ENCODE assay signal across 8 mouse cellular contexts in the genomic region with DNA sequence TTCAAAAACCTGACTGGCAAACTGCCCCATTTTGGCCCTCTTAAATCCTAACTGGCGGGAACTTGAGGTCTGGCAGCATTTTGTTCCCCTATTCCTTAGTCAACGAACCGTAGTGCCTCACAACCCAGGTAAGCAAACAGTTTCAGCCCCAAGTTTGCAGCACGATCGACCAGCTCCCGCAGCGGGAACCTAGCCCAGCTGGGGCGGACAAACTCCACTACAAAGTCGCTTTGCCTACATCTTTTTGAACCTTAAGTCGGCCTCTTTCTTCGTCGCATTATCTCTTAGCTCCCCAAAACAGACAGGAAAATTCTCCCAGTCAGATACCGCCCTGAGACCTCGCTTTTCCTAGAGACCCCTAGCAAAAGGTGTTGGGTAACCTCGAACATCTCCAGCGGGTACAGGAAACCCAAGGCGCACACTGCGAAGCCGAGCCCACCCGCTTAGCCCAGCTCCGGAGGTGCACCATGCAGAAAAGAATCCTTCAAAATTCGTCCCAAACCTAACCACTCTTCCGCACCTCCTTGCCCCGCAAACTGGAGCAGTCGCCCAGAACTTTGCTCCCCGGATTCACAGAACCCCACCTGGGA. TPM values are rescaled to one million over a fixed set of nuclear protein-coding genes. Genes with fewer than 3 reads are reported as not detected.
DNase-seq lines count a peak whose midpoint lies in the region; ATAC-seq and TF ChIP-seq lines count a peak whose summit lies in the region.

No protein-coding gene starts in this region.

- in situ Hi-C loops in CH12.LX (cut with MboI; ENCODE audit: low pct_ligation_motif_present, low pct_unique_long_range_greater_than_20kb, low sequenced_read_pairs): loop anchor here (10.0 to 25.0 kb wide), 2 partner anchors 275 to 507 kb away; no protein-coding TSS in a partner anchor

- peak overlapping the region; percentile 80 for H3K27ac ChIP-seq in CH12.LX (ENCODE audit: insufficient read depth, low read depth)
- peak overlapping the region; percentile 97 for H3K27ac ChIP-seq in forebrain, embryonic 12.5 days
- H3K27ac ChIP-seq in kidney, embryonic 14.5 days (ENCODE audit: low read depth, low read length): peak overlapping the region; percentile 98
- peak overlapping the region; percentile 69 for H3K27ac ChIP-seq in midbrain, embryonic 15.5 days

- peak overlapping the region; percentile 99 for H3K9ac ChIP-seq in CH12.LX (ENCODE audit: insufficient read depth, low read depth)
- H3K9ac ChIP-seq in forebrain, embryonic 12.5 days: peak overlapping the region; percentile 96
- H3K9ac ChIP-seq in kidney, embryonic 14.5 days (ENCODE audit: low read depth, low read length): peak overlapping the region; percentile 99
- H3K9ac ChIP-seq in midbrain, embryonic 15.5 days: peak overlapping the region; percentile 45

- DNase-seq in adrenal gland, adult (ENCODE audit: inconsistent age in 2 of 2, low spot score in 1 of 2): peak; percentile 38 to 76
- no peak for DNase-seq in adrenal gland, postnatal 4 days (ENCODE audit: low spot score in 2 of 2)
- peak; percentile 33 for DNase-seq in CH12.LX (ENCODE audit: extremely low read depth)
- no peak for DNase-seq in urinary bladder, adult 2 months (ENCODE audit: low spot score)
- DNase-seq in cerebellum, postnatal 14 days: no peak

- H3K4me2 ChIP-seq in CH12.LX (ENCODE audit: insufficient read depth, low read depth, poor library complexity, severe bottlenecking): no peak overlapping the region
- H3K4me2 ChIP-seq in forebrain, embryonic 12.5 days: peak overlapping the region; percentile 94
- H3K4me2 ChIP-seq in kidney, embryonic 14.5 days (replicated peaks; ENCODE audit: low read depth, low read length): peak overlapping the region; percentile 85; the same call in 1 of the 2 replicates
- H3K4me2 ChIP-seq in midbrain, embryonic 15.5 days: peak overlapping the region; percentile 97

- no peak for ATAC-seq in forebrain, embryonic 12.5 days (ENCODE audit: low FRiP score)
- no peak for ATAC-seq in kidney, embryonic 14.5 days (ENCODE audit: low FRiP score, low TSS enrichment)
- no peak for ATAC-seq in midbrain, embryonic 15.5 days (replicated peaks)

- no peak for TF ChIP-seq CTCF in CH12.LX (conservative IDR thresholded peaks at IDR 0.05 in 1 of 2, IDR thresholded peaks at IDR 0.05 in 1 of 2; ENCODE audit: low read depth in 2 of 2, low read length in 2 of 2)

- peak overlapping the region; percentile 76 to 98 (median 94) for H3K4me3 ChIP-seq in CH12.LX (replicated peaks in 1 of 3; ENCODE audit: low read depth in 2 of 3, low read length in 2 of 3, poor library complexity in 1 of 3)
- peak overlapping the region; percentile 72 for H3K4me3 ChIP-seq in forebrain, embryonic 12.5 days (replicated peaks)
- H3K4me3 ChIP-seq in kidney, embryonic 14.5 days (ENCODE audit: low read length): peak overlapping the region; percentile 99
- H3K4me3 ChIP-seq in midbrain, embryonic 15.5 days: peak overlapping the region; percentile 48

- H3K36me3 ChIP-seq in CH12.LX (replicated peaks in 1 of 2; ENCODE audit: control insufficient read depth in 1 of 2, insufficient read depth in 1 of 2, low read length in 1 of 2): peaks cover 18 to 30% of the 10 kb centered on the region in 2 experiments
- H3K36me3 ChIP-seq in forebrain, embryonic 12.5 days (replicated peaks): peaks cover 13% of the 10 kb centered on the region
- H3K36me3 ChIP-seq in kidney, embryonic 14.5 days (ENCODE audit: control insufficient read depth, insufficient read depth, low read length): peaks cover 32% of the 10 kb centered on the region
- H3K36me3 ChIP-seq in midbrain, embryonic 15.5 days (replicated peaks): no peaks in the 10 kb centered on the region

- TF ChIP-seq POLR2A in CH12.LX (IDR thresholded peaks at IDR 0.05; ENCODE audit: low read depth, low read length): no peak

- no peak for TF ChIP-seq EP300 in CH12.LX (IDR thresholded peaks at IDR 0.05; ENCODE audit: low read length)

- peaks cover 2 to 16% of the 10 kb centered on the region in 2 experiments; a peak in 3 of 4 replicates for H3K4me1 ChIP-seq in CH12.LX (ENCODE audit: control insufficient read depth in 1 of 2, insufficient read depth in 2 of 2)
- H3K4me1 ChIP-seq in forebrain, embryonic 12.5 days: peaks cover 50% of the 10 kb centered on the region
- peaks cover 5% of the 10 kb centered on the region; the same call in 1 of the 2 replicates for H3K4me1 ChIP-seq in kidney, embryonic 14.5 days (ENCODE audit: control insufficient read depth, insufficient read depth, low read length)
- peaks cover 43% of the 10 kb centered on the region for H3K4me1 ChIP-seq in midbrain, embryonic 15.5 days

- H3K79me2 ChIP-seq in CH12.LX (replicated peaks; ENCODE audit: control insufficient read depth, extremely low read depth, insufficient read depth, poor library complexity, severe bottlenecking): peaks cover 48% of the 10 kb centered on the region

- under 1% methylated on average over 26 of the region's 26 CpGs for WGBS in forebrain, embryonic 12.5 days
- under 1% methylated on average over 26 of the region's 26 CpGs for WGBS in kidney, embryonic 14.5 days
- under 1% methylated on average over 26 of the region's 26 CpGs for WGBS in midbrain, embryonic 15.5 days

- dilution Hi-C loops in CH12.LX (cut with MboI; ENCODE audit: extremely low pct_ligation_motif_present, extremely low pct_unique_long_range_greater_than_20kb, low sequenced_read_pairs): no loop called here

- no peak for TF ChIP-seq RAD21 in CH12.LX (IDR thresholded peaks at IDR 0.05; ENCODE audit: low read depth, low read length)

- H3K27me3 ChIP-seq in CH12.LX (replicated peaks): no peaks in the 10 kb centered on the region
- H3K27me3 ChIP-seq in forebrain, embryonic 12.5 days: 0 out of 2 replicates have a peak, but pooled peaks cover 3% of the 10 kb centered on the region
- no peaks in the 10 kb centered on the region for H3K27me3 ChIP-seq in kidney, embryonic 14.5 days (ENCODE audit: control insufficient read depth, insufficient read depth, low read length)
- peaks cover 16% of the 10 kb centered on the region for H3K27me3 ChIP-seq in midbrain, embryonic 15.5 days (replicated peaks)

- H3K9me3 ChIP-seq in CH12.LX (replicated peaks; ENCODE audit: low read length): no peaks in the 10 kb centered on the region
- no peaks in the 10 kb centered on the region for H3K9me3 ChIP-seq in forebrain, embryonic 12.5 days
- H3K9me3 ChIP-seq in kidney, embryonic 14.5 days (ENCODE audit: control insufficient read depth, low read length): no peaks in the 10 kb centered on the region
- H3K9me3 ChIP-seq in midbrain, embryonic 15.5 days: no peaks in the 10 kb centered on the region

TF ChIP-seq in CH12.LX, 34 proteins besides CTCF, POLR2A, EP300 and RAD21:
- no peak for TF ChIP-seq SIN3A (IDR thresholded peaks at IDR 0.05; ENCODE audit: low read length)
TF ChIP-seq in CH12.LX: peak in this region for 0.

RNA-seq across cellular contexts. Expression of gene Zfp36l1, which starts 0.6 kb away (rescaled TPM):
- total RNA-seq in adrenal gland, postnatal 4 days (2021): 100 to 1,000 TPM; 264 to 275 TPM
- total RNA-seq in CH12.LX (2012; rRNA removed): 42.3 and 50.7 TPM in 2 replicates
- 26.2 and 32.7 TPM in 2 replicates for total RNA-seq in CH12.LX (2014; rRNA removed)
- 175 and 192 TPM in 2 replicates for polyA plus RNA-seq in CH12.LX (2012; ENCODE audit: insufficient read length, low read depth)
- polyA plus RNA-seq in forebrain, embryonic 12.5 days (2016; fragmentation: Nextera tagmentation; extraction: Ambion mirVana): 91.5 and 96.5 TPM in 2 replicates
- 166 and 175 TPM in 2 replicates for polyA plus RNA-seq in kidney, embryonic 14.5 days (2014; fragmentation: Nextera tagmentation; extraction: Ambion mirVana)
- 37.1 and 41.4 TPM in 2 replicates for polyA plus RNA-seq in midbrain, embryonic 15.5 days (2015; fragmentation: Nextera tagmentation; extraction: Ambion mirVana)
- 141 and 167 TPM in 2 replicates for polyA plus RNA-seq in urinary bladder, adult 2 months (2012; rRNA removed)

Comparison
In these comparisons a context has a peak if more than half of its experiments do, and no peak if none do; other contexts are left out.
1. DNase-seq: peak in adrenal gland, adult (2 of 2) and CH12.LX (single experiment); none in adrenal gland, postnatal 4 days (0 of 2), urinary bladder, adult 2 months (single experiment) and cerebellum, postnatal 14 days (0 of 2).
2. H3K4me3 ChIP-seq: peak in every context shown above with its lines; median percentile 99 in kidney, embryonic 14.5 days; 94 in CH12.LX; 72 in forebrain, embryonic 12.5 days; 48 in midbrain, embryonic 15.5 days.
3. H3K9ac ChIP-seq: peak in every context shown above with its lines; median percentile 99 in CH12.LX; 99 in kidney, embryonic 14.5 days; 96 in forebrain, embryonic 12.5 days; 45 in midbrain, embryonic 15.5 days.
4. Peak in every context shown above with its lines, with median percentiles within 50 percentile points of each other: H3K27ac ChIP-seq.